Mouse (Mus musculus): Measurements from ENCODE around the gene Gm10985. TPM values are rescaled to one million over a fixed set of nuclear protein-coding genes. Genes with fewer than 3 reads are reported as not detected.

The Gm10985 gene
- polyA plus RNA-seq, 1 experiment from 2014 or later = not detected

Other genes starting within 250 kb of the Gm10985 start
- gene Frem2, start 187.7 kb upstream of the Gm10985 start, polyA plus RNA-seq (2014; fragmentation: Nextera tagmentation; extraction: Ambion mirVana) = 2.5 and 2.7 TPM in 2 replicates
- 86.5 and 93.9 TPM in 2 replicates for gene Ufm1, start 18.7 kb downstream of the Gm10985 start, polyA plus RNA-seq (2014; fragmentation: Nextera tagmentation; extraction: Ambion mirVana)